Mouse (Mus musculus) embryonic fibroblast, embryonic 13.5 days (primary cell): ENCODE measurements at regions not wholly inside any gene's neighbourhood (a gene's known extent, or its start where the extent isn't known, plus 50 kb on each side); places are given as distances from the start of the nearest gene placed in this dataset.

Experiments used
- H3K27ac ChIP-seq: 2 replicates; pipeline ENCODE4 v1.5.1; 2012; ENCODE audit warnings: low read length, control low read depth, inconsistent platforms; ENCODE audit not compliant: insufficient read depth
- H3K4me1 ChIP-seq: 2 replicates; pipeline ENCODE4 v1.6.1; 2011; ENCODE audit warnings: low read length; ENCODE audit not compliant: control insufficient read depth, insufficient read depth
- H3K4me3 ChIP-seq: 2 replicates; pipeline ENCODE4 v1.5.1; 2011; ENCODE audit warnings: mild to moderate bottlenecking, control low read depth, low read length; ENCODE audit not compliant: insufficient read depth
- CTCF ChIP-seq: IDR thresholded peaks from 2 replicates; pipeline ENCODE4 v1.5.1; 2011; ENCODE audit warnings: mild to moderate bottlenecking, control low read depth, low read length, moderate library complexity, borderline replicate concordance; ENCODE audit not compliant: insufficient read depth
- POLR2A ChIP-seq: IDR thresholded peaks from 2 replicates; pipeline ENCODE4 v1.6.1; 2011; ENCODE audit warnings: low read depth, mild to moderate bottlenecking, control low read depth, low read length, moderate library complexity

DNA sequence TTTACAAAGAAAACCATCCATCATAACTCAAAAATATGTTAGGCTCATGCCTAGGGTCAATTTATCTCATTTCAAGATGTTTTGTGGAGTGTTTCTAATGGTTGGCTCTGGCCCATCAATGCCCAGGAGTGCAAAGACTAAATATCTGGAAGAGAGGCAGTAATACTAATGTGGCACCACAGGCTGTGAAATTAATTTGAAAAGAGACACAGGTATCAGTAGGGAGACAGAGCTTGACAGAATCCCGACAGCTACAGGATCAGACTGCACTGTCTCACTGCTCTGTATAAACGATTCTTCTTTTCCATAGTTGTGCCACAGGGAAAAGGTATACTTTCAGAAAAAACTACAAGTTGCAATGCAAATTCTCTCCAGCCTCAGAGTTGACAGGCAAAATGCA lies 308.1 kb upstream of the Emcn start:
- H3K4me3 ChIP-seq = no peak overlapping the region
- no peak overlapping the region for H3K27ac ChIP-seq
- TF ChIP-seq CTCF (no peak), POLR2A (no peak)

DNA sequence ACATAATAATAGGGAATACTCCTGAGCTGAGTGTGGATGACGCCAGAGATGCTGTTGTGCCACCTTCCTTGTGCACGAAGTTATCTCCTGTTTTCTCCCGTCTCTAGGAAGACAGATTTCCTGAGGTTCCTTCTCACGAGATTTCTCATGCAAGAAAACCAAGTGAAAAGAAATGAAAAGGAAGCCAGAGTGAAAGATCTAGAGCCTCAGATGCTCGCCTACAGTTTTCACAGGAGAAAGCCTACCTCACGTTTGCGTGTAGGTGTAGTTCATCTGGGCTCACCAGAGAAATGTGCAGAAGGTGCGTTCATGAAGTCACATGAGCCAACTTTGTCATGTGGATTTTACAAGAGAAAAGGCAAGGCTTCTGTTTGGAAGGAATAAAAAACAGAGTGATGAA lies 301.2 kb upstream of the Emcn start:
- Histone ChIP-seq H3K27ac (no peak overlapping the region), H3K4me1 (no peaks in the 10 kb centered on the region), H3K4me3 (no peak overlapping the region)
- TF ChIP-seq CTCF (no peak), POLR2A (no peak)

More for the DNA sequence above, 308.1 kb upstream of the Emcn start:
- H3K4me1 ChIP-seq = no peaks in the 10 kb centered on the region

DNA sequence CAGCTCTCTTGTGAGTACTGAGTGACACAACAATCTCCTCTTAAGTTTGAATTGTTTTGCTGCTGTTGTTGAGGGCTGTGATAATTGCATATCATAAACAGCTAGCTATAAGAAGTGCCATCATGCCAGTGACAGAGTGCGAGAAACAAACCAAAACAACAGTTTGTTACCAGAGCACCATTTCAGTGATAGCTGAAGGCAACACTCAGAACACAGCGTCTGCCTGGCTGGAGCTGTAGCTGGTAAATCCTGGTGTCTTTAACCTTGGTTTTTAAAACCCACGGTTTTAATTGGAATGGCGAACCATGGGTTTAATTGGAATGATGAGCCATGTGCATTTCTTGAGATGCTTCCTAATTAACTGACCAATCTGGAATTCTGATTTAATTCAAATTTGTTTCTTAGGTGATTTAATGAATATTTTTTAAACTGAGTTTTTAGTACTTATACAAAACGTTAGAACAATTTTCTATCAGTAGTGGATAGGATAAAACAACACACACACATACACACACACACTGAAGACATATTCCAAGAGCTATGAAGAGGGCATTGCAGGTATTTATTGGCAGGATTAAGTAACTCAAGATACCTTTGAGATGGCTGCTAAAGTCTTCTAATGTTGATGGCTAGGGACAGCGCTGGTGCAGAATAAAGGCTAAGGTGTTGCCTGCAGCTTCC lies 284.2 kb upstream of the Emcn start:
- Histone ChIP-seq H3K4me3 (no peak overlapping the region), H3K27ac (no peak overlapping the region), H3K4me1 (no peaks in the 10 kb centered on the region)
- TF ChIP-seq POLR2A (no peak), CTCF (no peak)

DNA sequence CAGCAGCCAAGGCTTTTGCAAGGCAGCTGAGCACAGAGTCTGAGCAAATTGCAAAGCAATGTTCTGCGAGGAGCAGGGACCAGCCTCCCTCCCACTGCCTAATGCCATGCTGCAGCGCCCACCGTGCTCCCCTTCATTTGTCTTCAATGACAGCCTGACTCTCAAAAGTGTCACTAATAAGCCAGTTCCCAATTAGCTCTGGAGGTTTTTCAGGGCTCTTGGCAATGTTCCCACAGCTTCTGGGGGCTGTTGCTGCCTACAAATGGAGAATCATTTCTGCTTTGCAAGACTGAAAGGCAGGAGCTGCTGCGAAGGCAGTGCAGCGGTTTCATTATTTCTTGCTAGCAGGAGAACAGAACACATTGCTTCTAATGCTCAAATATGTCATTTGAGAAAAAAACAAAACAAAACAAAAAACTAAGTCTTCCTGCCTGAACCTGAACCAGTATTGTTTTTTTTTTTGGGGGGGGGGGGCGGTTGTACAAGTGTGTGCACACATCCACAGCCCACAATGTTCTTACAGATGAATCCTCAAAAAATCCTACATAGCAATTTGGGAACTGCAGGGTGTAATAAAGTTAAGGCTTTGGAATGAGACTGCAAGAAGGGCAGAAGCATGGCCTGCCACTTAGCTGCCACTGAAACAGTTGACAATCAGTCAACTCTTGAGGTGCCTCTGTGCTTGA lies 283.5 kb upstream of the Emcn start:
- H3K4me1 ChIP-seq = no peaks in the 10 kb centered on the region
- no peak overlapping the region for H3K4me3 ChIP-seq
- H3K27ac ChIP-seq = no peak overlapping the region
- TF ChIP-seq CTCF (no peak), POLR2A (no peak)

DNA sequence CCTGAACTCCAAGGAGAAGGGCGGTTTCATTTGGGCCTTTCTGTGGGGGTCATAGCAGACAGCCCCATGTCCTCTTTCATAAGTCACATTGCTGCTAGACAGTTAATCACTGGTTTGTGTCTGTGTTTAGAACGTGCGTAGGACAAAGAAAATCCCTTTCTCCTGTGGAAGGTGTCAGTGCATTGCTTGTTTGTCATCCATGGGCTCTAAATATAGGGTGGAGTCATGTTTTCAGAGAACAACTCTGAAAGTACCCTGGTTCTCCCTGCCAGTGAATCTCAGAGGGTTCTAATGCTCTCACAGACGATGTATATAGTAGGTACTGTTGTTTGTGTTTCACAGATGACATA lies 283.0 kb upstream of the Emcn start:
- H3K27ac ChIP-seq = no peak overlapping the region
- H3K4me1 ChIP-seq = no peaks in the 10 kb centered on the region
- TF ChIP-seq CTCF (no peak), POLR2A (no peak)
- H3K4me3 ChIP-seq = no peak overlapping the region

DNA sequence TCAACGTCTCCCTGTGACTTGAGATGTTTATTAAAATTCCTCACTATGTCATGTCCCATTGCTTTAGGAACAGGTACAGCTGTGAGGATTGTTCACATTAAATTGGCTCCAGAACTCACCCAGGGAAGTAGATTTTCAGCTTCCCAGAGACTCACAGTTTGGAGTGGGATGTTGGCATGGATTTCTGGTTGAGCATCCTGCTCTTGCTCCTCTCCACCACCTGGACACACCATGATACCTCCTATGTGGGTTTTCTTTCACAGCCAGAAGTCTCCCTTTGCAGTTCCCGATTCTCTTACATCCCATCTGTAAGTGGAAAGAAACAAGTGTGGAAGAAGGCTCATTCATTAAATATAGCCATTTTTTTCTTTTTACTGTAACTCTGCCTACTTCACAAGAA lies 278.8 kb upstream of the Emcn start:
- no peak overlapping the region for H3K4me3 ChIP-seq
- H3K27ac ChIP-seq = no peak overlapping the region
- H3K4me1 ChIP-seq = no peaks in the 10 kb centered on the region
- no peak for TF ChIP-seq POLR2A
- TF ChIP-seq CTCF = no peak

DNA sequence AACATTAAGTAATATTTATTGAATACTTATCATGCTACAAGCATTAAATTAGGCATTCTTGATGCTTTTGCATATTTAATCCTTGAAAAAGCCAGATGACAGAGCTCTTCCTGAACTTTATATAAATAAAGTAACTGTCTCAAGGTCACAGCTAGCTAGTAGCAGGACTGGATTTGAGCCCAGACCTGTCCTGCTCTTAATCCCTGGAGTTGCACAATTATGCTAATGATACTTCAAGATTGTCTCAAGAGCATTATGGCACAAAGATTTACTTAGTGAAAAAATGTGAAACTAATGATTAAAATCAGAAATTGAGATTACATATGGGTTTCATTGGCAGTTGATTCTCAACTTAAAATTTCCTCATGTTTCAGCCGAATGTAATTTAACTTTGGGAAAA lies 273.5 kb upstream of the Emcn start:
- no peak for TF ChIP-seq POLR2A
- TF ChIP-seq CTCF = no peak
- Histone ChIP-seq H3K4me3 (no peak overlapping the region), H3K4me1 (no peaks in the 10 kb centered on the region), H3K27ac (no peak overlapping the region)

DNA sequence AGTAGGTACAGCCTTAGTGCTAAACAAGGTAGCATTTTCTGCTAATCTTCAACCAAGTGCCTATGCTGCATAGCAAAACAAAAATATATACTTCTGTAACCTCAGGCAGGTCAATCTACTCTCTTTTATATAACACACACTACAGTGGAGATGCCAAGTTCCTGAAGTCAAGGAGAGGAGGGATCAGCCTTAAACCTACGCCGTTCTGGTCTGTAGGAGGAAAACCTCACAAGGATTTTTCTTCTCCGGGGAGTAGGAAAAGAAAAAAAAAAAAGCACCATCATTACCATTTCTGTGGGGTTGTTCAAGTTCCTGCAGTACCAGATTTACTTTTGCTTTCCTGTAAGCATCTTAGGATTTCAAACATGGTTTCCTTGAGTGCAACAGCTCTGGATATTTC lies 271.5 kb upstream of the Emcn start:
- TF ChIP-seq CTCF (no peak), POLR2A (no peak)
- H3K4me3 ChIP-seq = no peak overlapping the region
- H3K27ac ChIP-seq = no peak overlapping the region
- no peaks in the 10 kb centered on the region for H3K4me1 ChIP-seq

DNA sequence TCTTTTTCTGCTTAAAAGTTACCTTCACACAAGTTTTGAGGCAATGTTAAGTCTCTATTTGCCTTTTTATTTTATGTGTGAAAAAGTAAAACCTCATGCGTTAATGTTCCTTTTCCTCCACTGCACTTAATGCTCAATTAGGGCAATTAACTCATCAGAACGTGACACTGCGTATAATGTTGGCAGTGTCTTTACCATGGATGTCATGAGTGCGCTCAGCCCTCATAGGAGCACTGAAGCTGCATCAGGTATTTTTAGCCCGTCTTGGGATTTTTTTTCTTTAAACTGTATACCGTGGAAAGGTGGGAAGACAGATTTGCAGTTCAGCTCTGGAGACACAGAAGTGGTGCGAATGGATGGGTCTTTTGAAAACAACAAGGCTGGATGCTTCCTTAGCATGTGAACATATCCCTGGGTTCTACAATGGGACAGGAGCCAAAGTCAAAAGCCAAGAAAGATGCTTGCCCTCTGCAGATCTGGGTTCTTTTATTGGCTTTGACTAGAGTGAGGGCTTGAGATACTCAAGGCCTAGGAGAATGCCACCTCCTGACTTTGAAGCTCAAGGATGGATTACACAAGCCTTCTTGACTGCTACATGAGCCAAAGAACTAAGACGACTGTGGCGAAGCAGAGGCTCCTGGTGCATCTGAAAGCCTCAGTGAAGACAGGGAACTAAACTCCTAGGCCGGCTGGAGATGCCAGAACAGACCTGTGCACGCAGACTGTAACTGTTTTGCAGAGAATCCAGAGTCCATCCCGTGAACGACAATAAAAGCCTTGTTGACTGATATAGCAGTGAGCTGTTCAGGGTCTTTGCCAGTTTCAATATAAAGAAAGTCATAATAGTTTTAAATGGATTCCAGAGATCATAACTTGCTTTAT lies 262.9 kb upstream of the Emcn start:
- H3K4me3 ChIP-seq = no peak overlapping the region
- no peak for TF ChIP-seq POLR2A
- H3K4me1 ChIP-seq = no peaks in the 10 kb centered on the region
- no peak overlapping the region for H3K27ac ChIP-seq

DNA sequence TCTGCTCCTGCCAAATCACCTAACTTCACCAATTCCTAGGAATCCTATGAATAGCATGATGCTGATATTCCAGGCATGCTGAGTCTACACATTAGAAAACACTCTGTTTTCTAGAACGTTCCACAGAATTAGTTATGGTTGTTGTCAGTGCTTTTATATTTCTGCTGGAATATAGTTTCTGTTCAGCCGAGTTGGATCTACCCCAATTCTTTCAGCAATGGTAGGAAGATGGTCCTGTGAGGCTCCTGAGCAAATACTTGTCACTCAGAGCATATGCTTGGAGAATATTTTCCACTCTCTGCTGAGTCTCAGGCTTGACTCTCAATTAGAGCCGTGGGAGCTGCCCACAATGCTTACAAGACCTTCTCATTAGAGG lies 262.3 kb upstream of the Emcn start:
- Histone ChIP-seq H3K4me1 (no peaks in the 10 kb centered on the region), H3K4me3 (no peak overlapping the region), H3K27ac (no peak overlapping the region)
- TF ChIP-seq CTCF = no peak
- TF ChIP-seq POLR2A = no peak
